Comparison of ENCODE assay signal across 8 mouse cellular contexts in the genomic region with DNA sequence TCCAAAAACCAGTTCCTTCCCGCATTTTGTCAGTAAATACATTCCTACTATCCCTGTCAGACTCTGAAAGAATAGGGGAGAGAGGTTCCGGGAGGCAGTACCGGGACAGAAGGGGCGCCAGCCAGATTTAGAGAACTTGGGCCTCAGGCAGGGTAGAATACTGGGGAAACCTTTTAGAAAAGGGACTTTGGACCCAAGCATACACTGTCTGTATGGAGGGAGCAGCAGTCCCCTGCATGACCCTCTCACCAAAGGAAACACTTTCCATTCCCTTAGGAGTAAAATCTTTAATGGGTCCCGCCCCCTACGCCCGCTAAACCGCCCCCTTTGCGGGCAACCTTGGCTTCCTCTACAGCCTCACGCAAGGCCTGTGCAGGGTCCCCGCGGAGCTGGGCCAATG. TPM values are rescaled to one million over a fixed set of nuclear protein-coding genes. Genes with fewer than 3 reads are reported as not detected.
DNase-seq lines count a peak whose midpoint lies in the region; ATAC-seq and TF ChIP-seq lines count a peak whose summit lies in the region.

No protein-coding gene starts in this region.

- peak overlapping the region; percentile 73 for H3K9ac ChIP-seq in heart, embryonic 11.5 days (ENCODE audit: low read depth, low read length)

- H3K4me3 ChIP-seq in heart, embryonic 11.5 days (ENCODE audit: low read depth, low read length) = peak overlapping the region; percentile 47
- peak overlapping the region; percentile 83 for H3K4me3 ChIP-seq in E14TG2a.4 (replicated peaks; ENCODE audit: low read length)
- peak overlapping the region; percentile 66 for H3K4me3 ChIP-seq in hindbrain, embryonic 10.5 days
- H3K4me3 ChIP-seq in megakaryocyte, embryonic 14.5 days (replicated peaks) = peak overlapping the region; percentile 90

- no peak for DNase-seq in heart, postnatal 10 days
- DNase-seq in hindbrain, embryonic 10.5 days (ENCODE audit: low spot score) = no peak
- no peak for DNase-seq in thymus, postnatal 36 days
- DNase-seq in cerebellum, adult 9-10 months = no peak

- intact Hi-C loops in heart, postnatal 10 days (cut with DNase I) = loop anchor here (2.0 kb wide), 2 partner anchors 33 to 39 kb away; a partner anchor contains a TSS

- peaks cover 38% of the 10 kb centered on the region for H3K4me1 ChIP-seq in heart, embryonic 11.5 days (ENCODE audit: control insufficient read depth, insufficient read depth, low read length)
- H3K4me1 ChIP-seq in E14TG2a.4 (replicated peaks; ENCODE audit: low read depth, low read length) = peaks cover 72% of the 10 kb centered on the region
- peaks cover 67% of the 10 kb centered on the region for H3K4me1 ChIP-seq in hindbrain, embryonic 10.5 days (replicated peaks)
- peaks cover 57% of the 10 kb centered on the region for H3K4me1 ChIP-seq in megakaryocyte, embryonic 14.5 days

- H3K27me3 ChIP-seq in heart, embryonic 11.5 days (ENCODE audit: control insufficient read depth, insufficient read depth, low read length) = peaks cover 57% of the 10 kb centered on the region
- H3K27me3 ChIP-seq in E14TG2a.4 (ENCODE audit: insufficient read depth, low read length) = peaks cover 61% of the 10 kb centered on the region
- H3K27me3 ChIP-seq in hindbrain, embryonic 10.5 days (ENCODE audit: insufficient read depth, poor library complexity, severe bottlenecking) = peaks cover 91% of the 10 kb centered on the region
- peaks cover 87% of the 10 kb centered on the region for H3K27me3 ChIP-seq in megakaryocyte, embryonic 14.5 days (replicated peaks)

- WGBS in heart, embryonic 11.5 days (ENCODE audit: insufficient replicate concordance) = under 1% methylated on average over 12 of the region's 12 CpGs
- 3% methylated on average over 12 of the region's 12 CpGs for WGBS in hindbrain, embryonic 10.5 days

- no peak for TF ChIP-seq CTCF in E14TG2a.4 (conservative IDR thresholded peaks at IDR 0.05; ENCODE audit: low read length)

- no peak for ATAC-seq in heart, embryonic 11.5 days (replicated peaks; ENCODE audit: insufficient number of reproducible peaks, low FRiP score, low TSS enrichment)
- no peak for ATAC-seq in megakaryocyte progenitor cell, adult 5-6 weeks (replicated peaks; ENCODE audit: poor library complexity)

- H3K36me3 ChIP-seq in heart, embryonic 11.5 days (ENCODE audit: control insufficient read depth, insufficient read depth, low read length) = no peaks in the 10 kb centered on the region
- no peaks in the 10 kb centered on the region for H3K36me3 ChIP-seq in E14TG2a.4 (ENCODE audit: insufficient read depth, low read length)
- no peaks in the 10 kb centered on the region for H3K36me3 ChIP-seq in hindbrain, embryonic 10.5 days
- H3K36me3 ChIP-seq in megakaryocyte, embryonic 14.5 days (replicated peaks; ENCODE audit: low read length) = no peaks in the 10 kb centered on the region

- H3K4me2 ChIP-seq in heart, embryonic 11.5 days = peak overlapping the region; percentile 98

- H3K27ac ChIP-seq in heart, embryonic 11.5 days (ENCODE audit: low read depth, low read length) = no peak overlapping the region
- peak overlapping the region; percentile 72 for H3K27ac ChIP-seq in hindbrain, embryonic 10.5 days

- no peaks in the 10 kb centered on the region for H3K9me3 ChIP-seq in heart, embryonic 11.5 days (replicated peaks; ENCODE audit: control insufficient read depth, low read length)
- no peaks in the 10 kb centered on the region for H3K9me3 ChIP-seq in E14TG2a.4 (ENCODE audit: low read length)
- peaks cover 4% of the 10 kb centered on the region; the same call in 1 of the 2 replicates for H3K9me3 ChIP-seq in hindbrain, embryonic 10.5 days
- peaks cover 2% of the 10 kb centered on the region; the same call in 1 of the 2 replicates for H3K9me3 ChIP-seq in megakaryocyte, embryonic 14.5 days

RNA-seq across cellular contexts. Expression of a gene that starts 1.7 kb away (rescaled TPM):
- 1.5 and 2.5 TPM in 2 replicates for polyA plus RNA-seq in heart, embryonic 11.5 days (2014; fragmentation: Nextera tagmentation; extraction: Ambion mirVana)
- total RNA-seq in heart, postnatal 10 days (2021) = 1 to 10 TPM; 1.9 to 3.5 TPM
- 0.76 and 1.8 TPM in 2 replicates for polyA plus RNA-seq in hindbrain, embryonic 10.5 days (2016; fragmentation: Nextera tagmentation; extraction: Ambion mirVana)
- 0.64 TPM in 1 of 2 replicates, not detected in the other for polyA plus RNA-seq in megakaryocyte, embryonic 14.5 days (2012; ENCODE audit: insufficient read depth, low replicate concordance)
- 0.22 and 0.52 TPM in 2 replicates for total RNA-seq in megakaryocyte progenitor cell, adult 5-6 weeks (2015)
- 0.21 and 0.41 TPM in 2 replicates for total RNA-seq in megakaryocyte progenitor cell, adult 5-6 weeks (2017)

RNA-seq across cellular contexts. Expression of a gene that starts 2.1 kb away (rescaled TPM):
- 1.1 and 1.5 TPM in 2 replicates for polyA plus RNA-seq in heart, embryonic 11.5 days (2014; fragmentation: Nextera tagmentation; extraction: Ambion mirVana)
- total RNA-seq in heart, postnatal 10 days (2021) = 1 to 10 TPM in 1 of 2 experiments, under 1 TPM in 1; 0.94 to 1.2 TPM
- 1.3 and 1.5 TPM in 2 replicates for polyA plus RNA-seq in hindbrain, embryonic 10.5 days (2016; fragmentation: Nextera tagmentation; extraction: Ambion mirVana)
- not detected in 2 replicates for polyA plus RNA-seq in megakaryocyte, embryonic 14.5 days (2012; ENCODE audit: insufficient read depth, low replicate concordance)
- total RNA-seq in megakaryocyte progenitor cell, adult 5-6 weeks (2015) = not detected in 2 replicates
- not detected in 2 replicates for total RNA-seq in megakaryocyte progenitor cell, adult 5-6 weeks (2017)

RNA-seq across cellular contexts. Expression of a gene that starts 7.6 kb away (rescaled TPM):
- 3.7 and 4.5 TPM in 2 replicates for polyA plus RNA-seq in heart, embryonic 11.5 days (2014; fragmentation: Nextera tagmentation; extraction: Ambion mirVana)
- 1 to 10 TPM; 5.8 to 7.1 TPM for total RNA-seq in heart, postnatal 10 days (2021)
- polyA plus RNA-seq in hindbrain, embryonic 10.5 days (2016; fragmentation: Nextera tagmentation; extraction: Ambion mirVana) = 1.6 and 2.2 TPM in 2 replicates
- not detected in 2 replicates for polyA plus RNA-seq in megakaryocyte, embryonic 14.5 days (2012; ENCODE audit: insufficient read depth, low replicate concordance)
- 0.24 and 1.6 TPM in 2 replicates for total RNA-seq in megakaryocyte progenitor cell, adult 5-6 weeks (2015)
- total RNA-seq in megakaryocyte progenitor cell, adult 5-6 weeks (2017) = 0.04 and 0.44 TPM in 2 replicates

RNA-seq across cellular contexts. Expression of a gene that starts 11.8 kb away (rescaled TPM):
- polyA plus RNA-seq in heart, embryonic 11.5 days (2014; fragmentation: Nextera tagmentation; extraction: Ambion mirVana) = not detected in 2 replicates
- total RNA-seq in heart, postnatal 10 days (2021) = not detected
- polyA plus RNA-seq in hindbrain, embryonic 10.5 days (2016; fragmentation: Nextera tagmentation; extraction: Ambion mirVana) = not detected in 2 replicates
- not detected in 2 replicates for polyA plus RNA-seq in megakaryocyte, embryonic 14.5 days (2012; ENCODE audit: insufficient read depth, low replicate concordance)
- total RNA-seq in megakaryocyte progenitor cell, adult 5-6 weeks (2015) = not detected in 2 replicates
- not detected in 2 replicates for total RNA-seq in megakaryocyte progenitor cell, adult 5-6 weeks (2017)

RNA-seq across cellular contexts. Expression of a gene that starts 14.9 kb away (rescaled TPM):
- not detected in 2 replicates for polyA plus RNA-seq in heart, embryonic 11.5 days (2014; fragmentation: Nextera tagmentation; extraction: Ambion mirVana)
- total RNA-seq in heart, postnatal 10 days (2021) = not detected
- polyA plus RNA-seq in hindbrain, embryonic 10.5 days (2016; fragmentation: Nextera tagmentation; extraction: Ambion mirVana) = not detected in 2 replicates
- polyA plus RNA-seq in megakaryocyte, embryonic 14.5 days (2012; ENCODE audit: insufficient read depth, low replicate concordance) = not detected in 2 replicates
- total RNA-seq in megakaryocyte progenitor cell, adult 5-6 weeks (2015) = not detected in 2 replicates
- total RNA-seq in megakaryocyte progenitor cell, adult 5-6 weeks (2017) = not detected in 2 replicates
